Mouse (Mus musculus) bone marrow, adult 2 months (tissue): ENCODE data around the gene Hmbs.

Experiments
- CTCF ChIP-seq: fragments of 200-500 bp; IDR thresholded peaks from 2 replicates; pipeline ENCODE4 v1.5.1; 2011; ENCODE audit warnings: low read length, control low read depth; ENCODE audit not compliant: control insufficient read depth, insufficient read depth
- POLR2A ChIP-seq: fragments of 200-500 bp; IDR thresholded peaks from 2 replicates; pipeline ENCODE4 v1.6.1; 2011; ENCODE audit warnings: low read depth, mild to moderate bottlenecking, control low read depth, low read length, borderline replicate concordance; ENCODE audit not compliant: control insufficient read depth

DNA sequence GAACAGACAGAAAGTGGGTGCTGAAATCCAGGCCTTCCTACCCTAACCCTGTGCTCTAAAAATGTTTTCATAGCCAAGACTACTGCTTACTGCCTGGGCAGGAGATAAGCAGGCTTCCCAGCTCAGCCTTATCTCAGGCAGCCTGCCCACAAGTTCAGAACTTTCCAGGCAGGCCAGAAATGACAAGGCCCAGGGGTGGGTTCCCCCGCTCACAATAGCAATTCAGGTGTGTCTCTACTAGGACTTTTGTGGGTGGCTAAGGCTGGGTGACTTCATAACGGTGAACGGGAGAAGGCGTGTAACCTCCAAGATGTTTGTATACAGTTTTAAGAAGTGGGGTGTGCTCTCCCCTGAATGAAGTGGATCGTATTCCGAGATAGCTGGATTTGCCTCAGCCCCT lies 738 bp downstream of the Hmbs start:
- TF ChIP-seq POLR2A = no peak
- TF ChIP-seq CTCF = no peak
